Mouse (Mus musculus) cerebellum, adult (tissue): ENCODE measurements around the gene Dclk1.

Source experiments
- ATAC-seq: cut with Nextera tagmentation; 2 replicates; pipeline ENCODE4 v1.9.2; 2017; ENCODE audit warnings: mild to moderate bottlenecking, moderate library complexity, mixed read lengths; ENCODE audit not compliant: insufficient number of reproducible peaks, low FRiP score, low TSS enrichment

The Dclk1 gene

DNA sequence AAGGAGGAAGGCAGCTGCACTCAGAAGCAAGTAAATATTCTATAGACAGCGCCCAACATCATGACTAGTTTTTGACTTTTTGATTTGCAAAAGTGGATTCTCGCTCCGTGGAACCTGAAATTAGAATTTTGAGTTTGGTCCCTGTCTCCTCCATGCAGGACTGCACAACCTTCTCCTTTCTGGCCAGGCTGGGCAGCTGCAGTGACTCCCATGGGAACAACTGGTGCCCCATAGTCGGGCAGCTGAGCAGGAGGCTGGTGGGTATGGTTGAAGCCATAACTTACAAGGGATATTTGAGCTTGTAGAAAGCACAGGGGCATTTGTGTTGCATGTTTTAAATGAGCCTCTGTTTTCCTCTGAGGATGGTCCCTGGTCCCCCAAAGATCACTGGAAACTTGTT, 88.3 kb downstream of the Dclk1 start:
- ATAC-seq: no peak

DNA sequence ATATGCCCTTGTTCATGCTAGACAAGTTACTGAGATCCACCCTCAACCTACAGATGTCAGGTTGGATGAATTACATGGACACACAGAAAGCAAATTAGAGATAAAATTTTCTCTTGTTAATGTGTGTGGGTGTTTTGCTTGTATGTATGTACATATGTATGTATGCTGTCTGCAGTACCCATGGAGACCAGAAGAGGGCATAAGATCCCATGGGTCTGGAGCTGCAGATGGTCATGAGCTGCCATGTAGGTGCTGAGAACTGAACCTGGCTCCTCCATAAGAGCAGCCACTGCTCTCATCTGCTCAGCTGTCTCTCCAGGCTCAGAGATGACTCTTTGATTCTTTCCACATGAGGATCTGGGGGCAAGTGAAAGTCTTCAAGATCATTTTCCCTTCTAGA, 89.5 kb downstream of the Dclk1 start:
- ATAC-seq: no peak

DNA sequence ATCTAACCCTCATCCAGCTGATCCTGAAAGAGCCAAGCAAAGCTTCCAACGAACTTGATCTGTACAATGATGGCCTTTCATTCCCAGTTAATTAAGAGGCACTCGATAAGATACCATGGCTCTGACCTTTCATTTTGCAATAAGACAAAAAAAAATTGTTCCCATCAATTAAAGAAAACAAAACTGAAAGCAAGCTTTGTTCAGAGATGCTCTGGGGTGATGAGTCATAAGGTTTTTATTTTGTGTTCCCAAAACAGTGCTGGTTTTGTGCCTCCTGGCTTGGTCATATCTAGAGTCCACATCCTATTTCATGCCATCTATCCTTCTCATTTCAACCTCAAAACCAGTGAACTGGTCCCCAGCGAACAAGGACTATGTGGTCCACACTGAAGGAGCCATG, 91.3 kb downstream of the Dclk1 start:
- ATAC-seq: no peak

DNA sequence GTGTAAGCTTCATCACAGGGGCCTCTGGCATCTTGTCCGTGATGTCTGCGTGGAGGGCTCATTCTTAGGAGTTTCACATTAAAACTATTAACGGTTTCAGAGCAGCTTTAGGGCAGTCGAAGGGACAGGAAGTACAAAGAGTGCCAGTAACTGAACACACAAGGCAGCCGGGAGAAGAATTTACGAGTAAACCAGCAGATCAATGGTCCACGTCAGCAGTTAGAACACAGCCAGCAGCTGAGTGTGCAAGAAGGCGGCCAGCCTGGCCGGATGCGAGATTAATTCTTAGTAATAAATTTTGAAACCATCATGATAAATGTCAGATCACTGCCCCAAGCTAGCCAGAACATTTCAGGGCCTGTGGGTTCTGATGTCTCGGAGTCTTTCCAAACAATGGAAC, 94.7 kb downstream of the Dclk1 start:
- no peak for ATAC-seq

DNA sequence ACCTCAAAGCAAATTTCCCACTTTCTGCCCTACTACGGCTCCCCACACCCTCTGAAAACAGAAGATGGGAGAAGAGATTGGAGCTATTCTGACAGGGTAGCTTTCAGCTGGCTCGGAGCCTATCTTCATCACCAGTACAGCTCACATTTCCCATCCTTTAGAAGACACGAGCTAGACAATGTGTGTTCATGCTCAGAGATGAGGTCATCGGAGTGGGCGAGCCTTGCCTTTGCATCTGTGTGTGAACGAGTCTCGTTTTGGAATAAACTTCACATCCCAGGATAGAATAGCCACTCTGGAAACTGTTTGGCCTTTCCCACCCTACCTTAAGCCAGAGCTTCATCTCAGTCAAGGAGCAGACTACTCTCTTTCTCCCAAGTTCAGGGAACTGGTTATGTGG, 95.5 kb downstream of the Dclk1 start:
- no peak for ATAC-seq

DNA sequence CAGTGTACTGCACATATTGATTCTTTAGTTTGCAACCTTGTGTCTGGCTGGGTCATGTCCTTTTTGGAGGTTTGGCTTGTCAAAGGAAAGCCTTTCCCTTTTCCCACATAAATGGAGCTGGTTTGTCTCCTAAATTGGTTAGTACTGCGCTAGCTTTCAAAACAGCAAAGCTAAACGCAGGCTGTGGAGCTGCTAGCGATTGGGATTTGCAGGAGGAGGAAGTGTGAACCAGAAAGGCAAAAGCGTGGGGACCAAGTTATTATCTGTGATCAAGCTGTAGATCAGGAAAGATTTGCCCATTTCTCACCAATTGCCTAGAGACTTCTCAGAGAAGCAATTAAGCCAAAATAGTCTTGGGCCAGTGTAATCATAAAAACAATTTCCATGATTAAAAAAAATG, 100.3 kb downstream of the Dclk1 start:
- ATAC-seq: no peak

DNA sequence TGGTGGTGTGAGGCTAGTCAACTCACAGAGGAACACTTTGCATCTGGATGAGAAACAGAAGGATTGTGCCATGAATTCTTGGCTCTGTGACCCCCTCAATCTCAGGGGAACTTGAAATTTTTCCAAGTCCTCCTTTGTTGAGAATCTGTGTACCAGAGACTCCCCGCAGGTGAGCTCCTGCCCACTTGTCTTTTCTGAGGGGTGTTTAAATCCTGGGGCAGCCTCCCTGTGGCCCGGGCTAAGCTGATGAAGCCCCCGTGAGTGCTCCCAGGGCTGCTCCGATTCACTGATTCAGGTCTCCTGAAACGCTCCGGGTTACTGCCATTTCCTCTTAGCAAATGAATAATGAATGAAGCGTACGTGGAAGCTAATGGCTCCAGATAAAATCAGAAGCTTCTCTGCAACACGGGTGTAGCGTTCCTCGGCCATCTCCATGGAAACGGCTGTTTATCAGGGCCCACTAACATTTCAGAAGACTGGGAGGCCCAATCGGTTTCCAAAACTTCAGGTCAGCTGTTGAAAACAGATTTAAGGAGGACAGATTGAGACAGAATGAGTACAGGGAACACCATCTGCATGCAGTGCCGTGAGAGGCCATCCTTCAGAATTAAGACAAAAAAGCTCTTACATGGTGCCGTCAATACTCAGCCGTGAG, 105.3 kb downstream of the Dclk1 start:
- no peak; the same call in 1 of the 2 replicates for ATAC-seq

DNA sequence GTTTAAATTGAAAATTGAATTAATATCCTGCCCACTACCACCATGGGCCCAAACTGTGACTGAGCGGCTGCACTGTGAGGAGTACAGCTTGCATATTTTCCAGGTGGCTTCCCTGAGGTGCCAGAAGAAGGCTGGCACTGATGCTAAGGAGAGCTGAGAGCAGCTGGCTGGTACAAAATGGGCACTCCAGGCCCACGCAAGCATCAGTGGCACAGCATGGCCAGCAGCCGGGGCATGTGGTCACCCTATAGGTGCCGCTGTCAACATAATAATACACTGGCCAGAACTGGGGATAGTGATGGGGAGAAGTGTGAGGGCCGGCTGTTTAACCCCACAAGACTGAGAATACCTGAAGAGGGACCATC, 105.8 kb downstream of the Dclk1 start:
- ATAC-seq: peak; percentile 43

DNA sequence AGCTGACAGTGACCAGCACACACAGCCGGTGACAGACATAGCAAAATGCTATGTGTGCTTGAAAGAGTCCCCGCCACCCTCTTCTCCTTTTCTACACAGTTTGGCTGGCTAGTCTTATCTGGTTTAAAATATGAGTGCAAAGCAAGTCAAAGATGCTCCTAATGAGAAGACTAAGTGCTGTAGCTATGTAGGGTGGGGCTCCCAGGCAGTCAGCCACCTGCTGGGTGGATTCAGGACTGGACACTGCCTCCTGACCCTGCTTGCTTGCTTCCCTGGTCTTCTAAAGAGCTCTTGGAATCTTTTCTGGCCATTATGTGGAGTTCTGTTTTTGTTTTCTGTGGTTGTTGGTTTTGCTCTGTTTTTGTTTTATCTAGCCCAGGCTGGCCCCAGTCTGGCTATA, 108.0 kb downstream of the Dclk1 start:
- ATAC-seq: no peak

DNA sequence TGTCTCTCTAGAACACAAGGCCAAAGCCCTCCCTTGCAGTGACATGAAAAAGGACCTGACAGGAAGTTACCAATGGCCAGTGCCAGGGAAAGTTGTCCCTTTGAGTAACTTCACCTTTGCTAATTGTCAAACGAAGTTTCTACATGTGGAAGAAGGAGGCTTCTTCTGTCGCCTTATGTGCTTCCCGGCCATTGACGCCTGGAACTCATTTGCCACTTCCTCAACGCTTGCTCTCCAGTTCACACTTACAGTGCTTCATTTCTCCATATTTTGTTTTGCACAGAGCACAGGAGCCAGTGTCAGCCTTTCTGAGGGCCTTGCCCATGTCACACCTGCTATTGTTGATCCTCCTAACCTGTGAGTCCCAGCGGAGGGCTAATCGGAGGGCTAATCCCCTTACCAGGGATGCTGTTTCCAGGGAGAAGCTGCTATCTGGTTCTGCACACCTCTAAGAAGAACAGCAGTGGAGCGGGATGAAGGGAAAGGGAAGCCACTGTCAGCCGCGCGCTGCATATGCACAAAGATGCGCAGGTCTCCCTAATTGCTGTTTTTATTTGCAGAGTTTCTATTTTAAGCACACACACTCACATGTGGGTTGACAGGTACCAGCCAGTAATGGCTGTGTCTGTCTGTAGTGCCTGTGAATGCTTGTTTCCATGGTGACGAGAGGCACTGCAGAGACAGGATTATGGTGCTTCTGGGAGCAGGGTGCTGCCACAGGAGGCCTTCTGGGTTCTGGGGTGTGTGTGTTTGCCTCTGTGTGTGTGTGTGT, 109.3 kb downstream of the Dclk1 start:
- no peak for ATAC-seq

DNA sequence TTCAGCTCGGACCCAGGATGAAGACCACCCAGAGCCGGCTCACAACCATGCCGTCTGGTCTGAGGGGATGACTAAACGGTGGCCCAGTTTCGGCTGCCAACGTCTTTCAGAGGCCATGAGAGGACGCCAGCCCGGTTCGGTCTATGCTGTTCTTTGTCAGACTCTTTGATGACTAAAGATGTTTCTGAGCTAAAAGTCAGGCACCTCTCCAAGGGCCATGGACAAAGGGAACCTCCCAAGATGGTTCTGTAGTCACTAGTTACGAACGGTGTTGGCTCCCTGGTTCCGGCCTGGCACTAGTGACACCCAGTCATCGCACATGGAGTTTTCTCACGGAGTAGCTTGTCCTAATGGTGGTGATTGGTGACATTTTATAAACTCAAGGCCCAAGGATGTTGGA, 110.4 kb downstream of the Dclk1 start:
- ATAC-seq: no peak

DNA sequence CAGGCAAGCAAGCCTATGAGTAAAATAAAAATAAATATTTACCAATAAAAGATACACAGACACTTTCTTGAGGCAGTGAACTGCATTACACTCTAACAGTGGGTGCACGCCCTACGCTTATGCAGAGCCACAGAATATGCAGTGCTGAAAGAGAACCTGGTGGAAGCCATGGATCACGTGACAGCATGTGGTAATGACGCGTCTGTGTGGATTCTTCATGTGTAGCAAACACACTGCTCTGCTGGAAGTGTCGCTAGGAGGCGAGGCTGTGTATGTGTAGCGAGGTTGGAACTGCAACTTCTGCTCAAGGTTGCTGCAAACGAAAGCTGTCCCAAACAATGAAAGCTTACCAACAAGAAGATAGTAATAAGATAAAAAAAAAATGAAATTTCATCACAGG, 111.0 kb downstream of the Dclk1 start:
- no peak for ATAC-seq

DNA sequence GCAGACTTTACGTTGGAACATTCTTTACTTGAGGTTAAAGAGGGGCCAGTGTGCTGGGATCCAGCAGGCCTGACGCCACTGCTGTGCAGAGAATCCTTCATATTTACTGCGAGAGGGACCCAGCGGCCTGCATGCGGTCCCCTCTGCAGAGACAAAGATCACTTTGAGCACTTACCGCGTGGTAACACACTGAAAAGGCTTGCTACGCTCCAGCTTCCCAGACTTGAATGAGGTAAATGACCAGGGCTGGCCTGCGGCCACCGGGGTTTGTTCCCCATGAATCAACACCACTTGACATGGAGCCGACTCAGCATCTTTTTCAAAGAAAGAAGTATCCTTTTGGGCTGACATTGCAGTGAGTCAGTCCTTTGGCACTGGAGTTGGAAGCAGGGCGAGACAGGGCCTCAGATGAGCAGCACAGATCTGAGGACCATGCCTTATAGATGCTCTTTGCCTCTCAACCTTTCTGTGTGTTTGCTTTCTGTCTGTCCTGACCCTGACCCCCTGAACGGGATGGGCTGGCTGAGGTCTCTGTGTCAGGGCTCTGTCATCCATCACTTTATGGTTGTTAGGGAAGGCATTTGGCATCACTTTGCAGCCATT, 111.8 kb downstream of the Dclk1 start:
- ATAC-seq: 0 out of 2 replicates have a peak, but pooled peaks have one; percentile 10

DNA sequence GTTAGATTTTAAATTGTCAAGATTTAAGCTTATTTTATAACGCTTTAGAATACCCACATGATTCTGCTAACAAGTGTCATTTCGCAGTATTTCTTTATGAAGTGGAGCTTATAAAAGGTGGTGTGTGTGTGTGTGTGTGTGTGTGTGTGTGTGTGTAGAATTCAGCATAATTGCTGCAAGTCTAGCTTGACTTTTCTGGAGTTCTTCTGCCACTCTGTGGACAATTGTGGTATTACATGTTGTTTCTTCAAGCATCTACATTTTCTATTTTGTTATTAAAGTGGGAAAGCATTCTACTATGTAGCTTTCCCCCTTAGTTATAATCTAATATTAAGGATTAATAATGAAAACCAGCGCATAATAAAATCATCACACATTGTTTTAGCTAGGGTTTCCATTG, 112.6 kb downstream of the Dclk1 start:
- ATAC-seq: no peak

DNA sequence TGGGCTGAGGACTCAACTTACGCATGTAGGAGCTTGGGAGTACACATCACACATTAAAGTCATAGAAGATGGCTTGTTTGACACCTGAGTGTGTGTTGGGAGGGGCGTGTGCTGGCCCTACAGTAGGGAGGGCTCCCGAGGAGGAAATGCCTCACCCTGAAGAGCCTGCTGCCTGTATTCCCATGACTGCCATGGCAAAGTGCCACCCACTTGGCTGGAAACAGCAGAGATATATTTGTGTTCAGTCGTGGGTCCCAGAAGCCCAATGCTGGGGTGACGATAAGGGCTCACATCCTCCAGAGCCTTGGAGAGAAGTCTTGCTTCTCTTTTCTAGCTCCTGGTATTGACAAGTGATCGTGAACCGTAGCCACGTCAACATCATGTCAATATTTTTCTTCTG, 116.3 kb downstream of the Dclk1 start:
- ATAC-seq: no peak

DNA sequence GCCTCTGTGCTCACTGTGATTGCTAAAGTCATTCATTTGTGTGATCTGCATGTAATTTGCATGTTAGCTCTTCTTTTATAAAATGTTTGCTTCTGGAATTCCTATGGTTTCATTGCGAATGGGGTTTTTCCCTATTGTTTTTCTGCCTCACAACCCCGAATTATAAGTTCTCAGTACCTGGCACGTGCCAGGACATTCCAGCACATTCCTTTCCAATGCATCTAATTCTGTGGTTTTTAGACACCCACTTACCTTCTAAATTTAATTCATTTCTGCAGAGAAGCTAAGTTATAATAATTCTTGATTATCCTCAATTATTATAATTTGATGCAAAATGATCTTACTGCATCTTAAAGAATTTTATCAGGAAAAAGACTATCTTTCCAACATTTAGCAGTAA, 118.7 kb downstream of the Dclk1 start:
- ATAC-seq: no peak

DNA sequence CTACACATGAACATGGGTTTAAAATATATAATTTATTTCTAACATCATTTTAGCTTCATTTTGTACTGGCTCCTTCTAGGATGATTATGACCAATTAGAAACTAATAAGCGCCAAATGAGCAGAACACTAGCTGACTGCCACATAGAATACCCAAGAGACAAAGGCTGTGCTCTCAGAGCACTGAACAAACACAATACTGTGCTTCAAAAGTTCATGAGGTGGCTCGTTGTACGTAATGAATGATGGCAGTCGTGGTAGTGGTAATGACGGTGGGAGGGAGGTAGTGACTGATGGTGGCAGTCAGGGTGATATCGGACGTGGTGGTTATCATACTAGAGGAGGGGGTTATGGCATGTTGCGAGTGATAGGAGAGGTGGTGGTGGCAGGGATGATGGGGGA, 125.0 kb downstream of the Dclk1 start:
- no peak for ATAC-seq

DNA sequence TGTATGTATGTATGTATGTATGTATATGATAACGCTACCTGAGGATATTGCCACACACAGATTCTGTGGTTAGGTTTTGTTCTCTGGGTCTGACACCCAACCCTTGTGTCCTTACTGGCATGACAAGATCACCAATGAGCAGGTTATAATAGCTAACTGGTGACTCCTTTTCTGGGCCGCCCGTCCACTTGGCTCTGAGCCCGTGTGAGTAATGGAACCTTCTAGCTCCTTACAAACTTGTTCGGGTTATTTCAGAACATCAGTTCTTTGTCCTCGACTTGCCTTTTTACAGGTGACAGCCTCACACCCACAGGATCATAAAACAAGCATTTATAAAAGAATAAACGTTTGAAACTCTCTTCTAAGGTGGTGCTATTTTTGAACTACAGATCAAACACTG, 127.0 kb downstream of the Dclk1 start:
- no peak for ATAC-seq

DNA sequence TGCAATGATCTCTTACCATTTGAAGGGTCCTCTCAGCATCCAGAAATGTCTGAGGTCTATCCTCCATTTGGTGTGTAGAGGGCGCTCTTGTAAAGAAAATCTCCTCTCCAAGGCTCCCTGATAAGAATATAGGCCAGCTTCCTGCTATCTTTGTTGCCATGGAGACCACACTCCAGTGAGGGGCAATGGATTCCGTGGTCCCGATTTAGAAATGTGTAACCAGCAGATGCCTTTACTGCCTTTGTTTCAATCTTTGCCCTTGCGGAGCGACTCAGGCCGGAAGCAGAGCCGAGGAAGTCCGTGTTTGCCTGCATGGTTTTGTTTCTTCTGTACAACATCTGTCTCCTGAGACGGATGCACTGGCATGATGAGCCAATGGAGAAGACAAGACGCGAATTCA, 131.5 kb downstream of the Dclk1 start:
- peak; percentile 88 for ATAC-seq

DNA sequence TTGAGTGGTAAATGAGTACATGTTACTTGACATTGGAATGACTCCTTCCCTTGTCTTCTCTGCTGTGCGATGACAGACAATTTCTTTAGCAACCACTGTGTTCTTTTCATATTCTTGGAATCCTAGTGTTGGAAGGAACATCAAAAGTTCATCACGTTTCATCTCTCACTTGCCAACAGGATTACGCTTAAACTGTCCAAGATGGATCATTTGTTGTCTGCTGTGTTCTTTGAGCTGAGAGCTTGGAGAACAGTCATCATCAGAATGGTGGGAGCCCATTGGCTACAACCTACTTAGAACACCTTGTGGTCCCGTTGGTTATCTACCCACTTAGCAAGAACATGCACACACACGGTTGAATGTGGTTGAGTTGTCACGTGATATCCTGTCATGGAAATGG, 136.4 kb downstream of the Dclk1 start:
- ATAC-seq: no peak

DNA sequence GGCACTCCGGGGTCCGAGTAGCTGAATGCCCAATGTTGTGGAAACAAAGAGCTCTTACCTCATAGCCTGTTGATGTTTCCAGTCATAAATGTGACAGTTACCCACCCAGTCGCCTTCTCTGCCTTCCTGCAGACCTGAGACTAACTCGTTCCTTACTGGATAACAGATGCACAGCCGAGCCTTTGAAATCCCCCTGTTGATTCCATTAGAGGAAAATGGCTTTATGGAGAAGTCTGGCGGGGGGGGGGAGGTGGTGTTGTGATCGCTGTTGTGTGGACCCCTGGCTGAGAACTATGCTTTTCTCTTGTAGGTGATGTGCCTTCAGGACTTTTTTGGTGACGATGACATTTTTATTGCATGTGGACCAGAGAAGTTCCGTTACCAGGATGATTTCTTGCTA, 138.3 kb downstream of the Dclk1 start:
- no peak for ATAC-seq

DNA sequence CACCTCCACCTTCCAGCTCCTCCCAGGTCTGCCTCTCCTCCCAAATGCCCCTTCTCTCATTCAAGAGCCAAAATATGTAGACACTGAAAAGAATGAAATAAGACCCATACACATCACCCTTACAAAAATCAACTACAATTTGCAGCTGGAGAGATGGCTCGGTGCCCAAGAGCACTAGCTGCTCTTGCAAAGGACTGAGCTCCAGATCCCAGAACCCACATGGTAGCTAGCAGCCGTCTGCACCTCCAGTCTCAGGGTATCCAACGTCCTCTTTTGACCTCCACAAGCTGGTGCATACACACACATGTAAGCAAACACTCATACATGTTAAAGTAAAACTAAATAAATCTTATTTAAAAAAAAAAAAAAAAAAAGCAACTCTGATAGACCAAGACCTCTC, 150.4 kb downstream of the Dclk1 start:
- no peak for ATAC-seq
